Mouse (Mus musculus) hindbrain, postnatal 0 days (tissue): ENCODE measurements around the gene Rnh1. TPM values are rescaled to one million over a fixed set of nuclear protein-coding genes. Genes with fewer than 3 reads are reported as not detected.

Source experiments
- ATAC-seq: fragments of 200-750 bp; cut with Nextera tagmentation; 2 replicates; pipeline ENCODE4 v1.8.0; 2017; ENCODE audit warnings: mild to moderate bottlenecking, moderate TSS enrichment, moderate library complexity
- DNase-seq: peaks from one replicate; pipeline ENCODE4 v3.0.0-alpha.2; 2015; ENCODE audit warnings: low spot score
- H3K27ac ChIP-seq: fragments of 300-500 bp; sonication (generic); 2 replicates; pipeline ENCODE4 v1.5.1; 2014; ENCODE audit warnings: mild to moderate bottlenecking
- H3K27me3 ChIP-seq: fragments of 300-500 bp; sonication (generic); 2 replicates; pipeline ENCODE4 v1.6.1; 2014; ENCODE audit warnings: low read length, mixed read lengths; ENCODE audit not compliant: insufficient read depth
- H3K36me3 ChIP-seq: fragments of 300-500 bp; sonication (generic); 2 replicates; pipeline ENCODE4 v1.6.1; 2014; ENCODE audit warnings: low read length, mixed read lengths; ENCODE audit not compliant: insufficient read depth
- H3K4me1 ChIP-seq: fragments of 300-500 bp; sonication (generic); 2 replicates; pipeline ENCODE4 v1.6.1; 2014; ENCODE audit warnings: antibody characterized with exemption, low read length, mixed read lengths; ENCODE audit not compliant: insufficient read depth
- H3K4me2 ChIP-seq: fragments of 300-500 bp; sonication (generic); 2 replicates; pipeline ENCODE4 v1.6.1; 2014; ENCODE audit warnings: low read depth, mild to moderate bottlenecking, low read length, moderate library complexity, mixed read lengths
- H3K4me3 ChIP-seq: fragments of 300-500 bp; sonication (generic); 2 replicates; pipeline ENCODE4 v1.5.1; 2014; ENCODE audit warnings: low read length
- H3K9ac ChIP-seq: fragments of 300-500 bp; sonication (generic); replicated peaks from 2 replicates; pipeline ENCODE4 v1.6.1; 2014; ENCODE audit warnings: mild to moderate bottlenecking, low read length, moderate library complexity, mixed read lengths
- H3K9me3 ChIP-seq: fragments of 300-500 bp; sonication (generic); 2 replicates; pipeline ENCODE4 v1.6.1; 2016; ENCODE audit warnings: low read length, mixed read lengths
- CTCF ChIP-seq: IDR thresholded peaks from 2 replicates; pipeline ENCODE4 v1.5.1; 2016; ENCODE audit warnings: antibody characterized with exemption, control low read depth, low read depth
- WGBS: fragments of 180-500 bp; shearing (Covaris S2); extraction: QIAGEN DNeasy Blood & Tissue Kit; methylation state at CpG from one replicate; pipeline ENCODE4 v1.1.7; 2014; 5-methylcytosine and 5-hydroxymethylcytosine counted together
- polyA plus RNA-seq: library from polyadenylated mRNA; unstranded; fragments of >200 nt; fragmentation: Nextera tagmentation; extraction: Ambion mirVana; gene quantifications from 2 replicates; pipeline ENCODE4 v1.2.1, GENCODE M21; 2015
- total RNA-seq: library from RNA; depleted of rRNA; stranded (reverse); fragments of >200 nt; gene quantifications from 2 replicates; pipeline ENCODE4 v1.2.3, GENCODE M21; 2014

The Rnh1 gene
- total and polyA plus RNA-seq, 2 experiments from 2014 or later = 55.3 to 65.2 TPM

GRCm38 (mm10) chr7:141146043-141146595 is 26.5 kb downstream of the Rnh1 start:
- Histone ChIP-seq H3K27ac (no peak overlapping the region), H3K4me1 (no peaks in the 10 kb centered on the region), H3K9ac (no peak overlapping the region), H3K27me3 (no peaks in the 10 kb centered on the region), H3K4me2 (no peak overlapping the region), H3K4me3 (no peak overlapping the region), H3K9me3 (no peaks in the 10 kb centered on the region), H3K36me3 (no peaks in the 10 kb centered on the region)
- no peak for DNase-seq
- 95% methylated on average over 12 of the region's 12 CpGs for WGBS
- ATAC-seq = no peak
- no peak for TF ChIP-seq CTCF

GRCm38 (mm10) chr7:141145403-141145802 is 27.3 kb downstream of the Rnh1 start:
- 63% methylated on average over 1 of the region's 1 CpGs for WGBS
- H3K9me3 ChIP-seq = no peaks in the 10 kb centered on the region
- no peak overlapping the region for H3K4me2 ChIP-seq
- no peak for DNase-seq
- no peak for TF ChIP-seq CTCF
- H3K4me1 ChIP-seq = no peaks in the 10 kb centered on the region
- H3K27ac ChIP-seq = no peak overlapping the region
- no peak for ATAC-seq
- no peak overlapping the region for H3K9ac ChIP-seq
- H3K36me3 ChIP-seq = no peaks in the 10 kb centered on the region
- no peaks in the 10 kb centered on the region for H3K27me3 ChIP-seq
- H3K4me3 ChIP-seq = no peak overlapping the region

GRCm38 (mm10) chr7:141144650-141145049 is 28.0 kb downstream of the Rnh1 start:
- Histone ChIP-seq H3K4me1 (no peaks in the 10 kb centered on the region), H3K4me2 (no peak overlapping the region), H3K27me3 (no peaks in the 10 kb centered on the region), H3K36me3 (0 out of 2 replicates have a peak, but pooled peaks cover 3% of the 10 kb centered on the region), H3K9me3 (no peaks in the 10 kb centered on the region), H3K4me3 (no peak overlapping the region), H3K9ac (no peak overlapping the region), H3K27ac (no peak overlapping the region)
- TF ChIP-seq CTCF = no peak
- WGBS = 87% methylated on average over 3 of the region's 3 CpGs
- ATAC-seq (no peak), DNase-seq (no peak)

- no peak overlapping the region for H3K4me2 ChIP-seq
- TF ChIP-seq CTCF = no peak
- no peaks in the 10 kb centered on the region for H3K4me1 ChIP-seq
- 80% methylated on average over 2 of the region's 2 CpGs for WGBS
- no peak overlapping the region for H3K27ac ChIP-seq
- H3K4me3 ChIP-seq = no peak overlapping the region
- H3K27me3 ChIP-seq = no peaks in the 10 kb centered on the region
- DNase-seq (no peak), ATAC-seq (no peak)
- H3K9ac ChIP-seq = no peak overlapping the region
- H3K36me3 ChIP-seq = peaks cover 8% of the 10 kb centered on the region; the same call in 1 of the 2 replicates
- no peaks in the 10 kb centered on the region for H3K9me3 ChIP-seq
Measured at GRCm38 (mm10) chr7:141143861-141144260, 28.8 kb downstream of the Rnh1 start.

- peak; percentile 63 for TF ChIP-seq CTCF
- H3K4me1 ChIP-seq = no peaks in the 10 kb centered on the region
- ATAC-seq (no peak), DNase-seq (no peak)
- H3K27ac ChIP-seq = no peak overlapping the region
- H3K9me3 ChIP-seq = no peaks in the 10 kb centered on the region
- WGBS = 51% methylated on average over 5 of the region's 5 CpGs
- no peak overlapping the region for H3K9ac ChIP-seq
- H3K4me2 ChIP-seq = no peak overlapping the region
- H3K36me3 ChIP-seq = peaks cover 8% of the 10 kb centered on the region; the same call in 1 of the 2 replicates
- no peak overlapping the region for H3K4me3 ChIP-seq
- no peaks in the 10 kb centered on the region for H3K27me3 ChIP-seq
Measured at GRCm38 (mm10) chr7:141143112-141143511, 29.5 kb downstream of the Rnh1 start.

- Histone ChIP-seq H3K4me2 (no peak overlapping the region), H3K36me3 (peaks cover 8% of the 10 kb centered on the region; the same call in 1 of the 2 replicates), H3K27ac (no peak overlapping the region), H3K4me1 (no peaks in the 10 kb centered on the region), H3K4me3 (no peak overlapping the region), H3K9me3 (no peaks in the 10 kb centered on the region), H3K9ac (no peak overlapping the region), H3K27me3 (no peaks in the 10 kb centered on the region)
- 91% methylated on average over 4 of the region's 4 CpGs for WGBS
- ATAC-seq = no peak
- no peak for DNase-seq
- TF ChIP-seq CTCF = no peak
Measured at GRCm38 (mm10) chr7:141141326-141141725, 31.3 kb downstream of the Rnh1 start.
